Mouse (Mus musculus) midbrain, embryonic 13.5 days (tissue): ENCODE results near the gene Gm45716. TPM values are rescaled to one million over a fixed set of nuclear protein-coding genes. Genes with fewer than 3 reads are reported as not detected.

ENCODE experiments used
- ATAC-seq: fragments of 200-750 bp; cut with Nextera tagmentation; 2 replicates; pipeline ENCODE4 v1.8.0; 2017; ENCODE audit warnings: mild to moderate bottlenecking, moderate TSS enrichment, moderate library complexity
- H3K27ac ChIP-seq: fragments of 300-500 bp; sonication (generic); 2 replicates; pipeline ENCODE4 v1.5.1; 2015; ENCODE audit warnings: inconsistent platforms, mild to moderate bottlenecking, moderate library complexity
- H3K27me3 ChIP-seq: fragments of 300-500 bp; sonication (generic); 2 replicates; pipeline ENCODE4 v1.6.1; 2015; ENCODE audit warnings: mild to moderate bottlenecking, inconsistent platforms
- H3K36me3 ChIP-seq: fragments of 300-500 bp; sonication (generic); 2 replicates; pipeline ENCODE4 v1.6.1; 2015; ENCODE audit warnings: mild to moderate bottlenecking, inconsistent platforms
- H3K4me1 ChIP-seq: fragments of 300-500 bp; sonication (generic); replicated peaks from 2 replicates; pipeline ENCODE4 v1.6.1; 2015; ENCODE audit warnings: inconsistent platforms
- H3K4me2 ChIP-seq: fragments of 300-500 bp; sonication (generic); replicated peaks from 2 replicates; pipeline ENCODE4 v1.6.1; 2015; ENCODE audit warnings: moderate library complexity, mild to moderate bottlenecking, inconsistent platforms
- H3K4me3 ChIP-seq: fragments of 300-500 bp; sonication (generic); replicated peaks from 2 replicates; pipeline ENCODE4 v1.5.1; 2015; ENCODE audit warnings: mild to moderate bottlenecking, inconsistent platforms
- H3K9ac ChIP-seq: fragments of 300-500 bp; sonication (generic); replicated peaks from 2 replicates; pipeline ENCODE4 v1.6.1; 2015; ENCODE audit warnings: mild to moderate bottlenecking, inconsistent platforms
- H3K9me3 ChIP-seq: fragments of 300-500 bp; sonication (generic); 2 replicates; pipeline ENCODE4 v1.6.1; 2016; ENCODE audit warnings: mild to moderate bottlenecking, inconsistent platforms
- WGBS: fragments of 180-500 bp; shearing (Covaris S2); methylation state at CpG from one replicate; pipeline ENCODE4 v1.1.7; 2015; 5-methylcytosine and 5-hydroxymethylcytosine counted together
- polyA plus RNA-seq: library from polyadenylated mRNA; unstranded; fragments of >200 nt; fragmentation: Nextera tagmentation; extraction: Ambion mirVana; gene quantifications from 2 replicates; pipeline ENCODE4 v1.2.1, GENCODE M21; 2015

Gm45716 gene
- polyA plus RNA-seq, 1 experiment from 2014 or later, result 25.4 TPM

- Histone ChIP-seq H3K4me2 (no peak overlapping the region), H3K9me3 (no peaks in the 10 kb centered on the region), H3K36me3 (peaks cover 37% of the 10 kb centered on the region), H3K9ac (no peak overlapping the region), H3K27ac (no peak overlapping the region), H3K4me3 (no peak overlapping the region), H3K27me3 (no peaks in the 10 kb centered on the region), H3K4me1 (peaks cover 17% of the 10 kb centered on the region)
- no peak for ATAC-seq
- 92% methylated on average over 16 of the region's 16 CpGs for WGBS
Observed at GRCm38 (mm10) chr11:90256833-90257525, 69.5 kb downstream of the Gm45716 start.

- Histone ChIP-seq H3K4me1 (peaks cover 8% of the 10 kb centered on the region; the same call in 1 of the 2 replicates), H3K9me3 (no peaks in the 10 kb centered on the region), H3K4me2 (no peak overlapping the region), H3K4me3 (no peak overlapping the region), H3K27me3 (no peaks in the 10 kb centered on the region), H3K27ac (no peak overlapping the region), H3K36me3 (peaks cover 52% of the 10 kb centered on the region), H3K9ac (no peak overlapping the region)
- 82% methylated on average over 10 of the region's 10 CpGs for WGBS
- ATAC-seq, result no peak
Observed at GRCm38 (mm10) chr11:90258321-90258927, 70.9 kb downstream of the Gm45716 start.

GRCm38 (mm10) chr11:90259071-90259470, 71.6 kb downstream of the Gm45716 start:
- Histone ChIP-seq H3K4me2 (no peak overlapping the region), H3K4me3 (no peak overlapping the region), H3K27ac (no peak overlapping the region), H3K4me1 (peaks cover 8% of the 10 kb centered on the region; the same call in 1 of the 2 replicates), H3K27me3 (no peaks in the 10 kb centered on the region), H3K36me3 (peaks cover 58% of the 10 kb centered on the region), H3K9me3 (no peaks in the 10 kb centered on the region), H3K9ac (no peak overlapping the region)
- ATAC-seq, result no peak
- WGBS, result 71% methylated on average over 4 of the region's 4 CpGs

- ATAC-seq, result no peak
- H3K36me3 ChIP-seq, result peaks cover 64% of the 10 kb centered on the region
- no peaks in the 10 kb centered on the region for H3K9me3 ChIP-seq
- 87% methylated on average over 9 of the region's 9 CpGs for WGBS
- H3K27ac ChIP-seq, result no peak overlapping the region
- H3K9ac ChIP-seq, result no peak overlapping the region
- no peak overlapping the region for H3K4me3 ChIP-seq
- no peak overlapping the region for H3K4me2 ChIP-seq
- H3K27me3 ChIP-seq, result no peaks in the 10 kb centered on the region
- H3K4me1 ChIP-seq, result peaks cover 8% of the 10 kb centered on the region; the same call in 1 of the 2 replicates
Observed at GRCm38 (mm10) chr11:90259826-90260225, 72.3 kb downstream of the Gm45716 start.

- no peak for ATAC-seq
- H3K36me3 ChIP-seq, result peaks cover 76% of the 10 kb centered on the region
- H3K4me2 ChIP-seq, result no peak overlapping the region
- H3K4me3 ChIP-seq, result no peak overlapping the region
- 91% methylated on average over 11 of the region's 11 CpGs for WGBS
- H3K27me3 ChIP-seq, result no peaks in the 10 kb centered on the region
- no peaks in the 10 kb centered on the region for H3K9me3 ChIP-seq
- H3K4me1 ChIP-seq, result peaks cover 11% of the 10 kb centered on the region
- H3K27ac ChIP-seq, result no peak overlapping the region
- H3K9ac ChIP-seq, result no peak overlapping the region
Observed at GRCm38 (mm10) chr11:90264180-90264579, 76.7 kb downstream of the Gm45716 start.

- peaks cover 15% of the 10 kb centered on the region for H3K4me1 ChIP-seq
- no peak for ATAC-seq
- H3K27me3 ChIP-seq, result no peaks in the 10 kb centered on the region
- no peaks in the 10 kb centered on the region for H3K9me3 ChIP-seq
- no peak overlapping the region for H3K4me2 ChIP-seq
- WGBS, result 90% methylated on average over 7 of the region's 7 CpGs
- H3K4me3 ChIP-seq, result no peak overlapping the region
- H3K9ac ChIP-seq, result no peak overlapping the region
- peaks cover 68% of the 10 kb centered on the region for H3K36me3 ChIP-seq
- no peak overlapping the region for H3K27ac ChIP-seq
Observed at GRCm38 (mm10) chr11:90265581-90265980, 78.1 kb downstream of the Gm45716 start.

- Histone ChIP-seq H3K4me3 (no peak overlapping the region), H3K4me1 (peaks cover 15% of the 10 kb centered on the region), H3K36me3 (peaks cover 61% of the 10 kb centered on the region), H3K27ac (no peak overlapping the region), H3K9ac (0 out of 2 replicates have a peak overlapping the region, but pooled peaks have one; percentile 10), H3K4me2 (no peak overlapping the region), H3K9me3 (no peaks in the 10 kb centered on the region), H3K27me3 (no peaks in the 10 kb centered on the region)
- WGBS, result 69% methylated on average over 5 of the region's 5 CpGs
- ATAC-seq, result 0 out of 2 replicates have a peak, but pooled peaks have one; percentile 14
Observed at GRCm38 (mm10) chr11:90268934-90269333, 81.5 kb downstream of the Gm45716 start.

GRCm38 (mm10) chr11:90269398-90270123, 82.1 kb downstream of the Gm45716 start:
- WGBS, result 30% methylated on average over 18 of the region's 18 CpGs
- H3K9ac ChIP-seq, result 0 out of 2 replicates have a peak overlapping the region, but pooled peaks have one; percentile 10

GRCm38 (mm10) chr11:90270132-90270877, 82.8 kb downstream of the Gm45716 start:
- Histone ChIP-seq H3K36me3 (peaks cover 61% of the 10 kb centered on the region), H3K4me1 (peaks cover 15% of the 10 kb centered on the region), H3K4me2 (no peak overlapping the region), H3K27ac (0 out of 2 replicates have a peak overlapping the region, but pooled peaks have one; percentile 12), H3K4me3 (no peak overlapping the region), H3K27me3 (no peaks in the 10 kb centered on the region), H3K9ac (no peak overlapping the region), H3K9me3 (no peaks in the 10 kb centered on the region)
- ATAC-seq, result no peak
- WGBS, result 84% methylated on average over 11 of the region's 11 CpGs

More at GRCm38 (mm10) chr11:90269398-90270123, 82.1 kb downstream of the Gm45716 start:
- H3K9me3 ChIP-seq, result no peaks in the 10 kb centered on the region
- H3K4me1 ChIP-seq, result peaks cover 15% of the 10 kb centered on the region
- no peak overlapping the region; the same call in 1 of the 2 replicates for H3K4me2 ChIP-seq
- H3K27ac ChIP-seq, result 0 out of 2 replicates have a peak overlapping the region, but pooled peaks have one; percentile 12
- ATAC-seq, result peak; percentile 77
- H3K36me3 ChIP-seq, result peaks cover 61% of the 10 kb centered on the region
- H3K27me3 ChIP-seq, result no peaks in the 10 kb centered on the region
- H3K4me3 ChIP-seq, result no peak overlapping the region

GRCm38 (mm10) chr11:90274187-90274586, 86.7 kb downstream of the Gm45716 start:
- Histone ChIP-seq H3K4me2 (no peak overlapping the region), H3K27ac (no peak overlapping the region), H3K36me3 (peaks cover 48% of the 10 kb centered on the region), H3K9me3 (no peaks in the 10 kb centered on the region), H3K27me3 (no peaks in the 10 kb centered on the region), H3K4me3 (no peak overlapping the region), H3K9ac (no peak overlapping the region), H3K4me1 (peaks cover 8% of the 10 kb centered on the region)
- no peak for ATAC-seq
- WGBS, result 37% methylated on average over 1 of the region's 1 CpGs

- no peak overlapping the region for H3K9ac ChIP-seq
- no peak for ATAC-seq
- no peak overlapping the region for H3K4me2 ChIP-seq
- no peaks in the 10 kb centered on the region for H3K27me3 ChIP-seq
- WGBS, result 86% methylated on average over 7 of the region's 7 CpGs
- H3K36me3 ChIP-seq, result peaks cover 44% of the 10 kb centered on the region
- H3K4me3 ChIP-seq, result no peak overlapping the region
- H3K4me1 ChIP-seq, result no peaks in the 10 kb centered on the region
- no peaks in the 10 kb centered on the region for H3K9me3 ChIP-seq
- no peak overlapping the region for H3K27ac ChIP-seq
Observed at GRCm38 (mm10) chr11:90275663-90276062, 88.2 kb downstream of the Gm45716 start.
